Mouse (Mus musculus): ENCODE measurements around the gene Atp5g3. TPM values are rescaled to one million over a fixed set of nuclear protein-coding genes. Genes with fewer than 3 reads are reported as not detected.
A peak's percentile ranks its signal among the peaks of the same experiment; 100 is the strongest.

The Atp5g3 gene
- 1,071 and 1,119 TPM in 2 replicates for polyA plus RNA-seq (2015; fragmentation: Nextera tagmentation; extraction: Ambion mirVana)

DNA sequence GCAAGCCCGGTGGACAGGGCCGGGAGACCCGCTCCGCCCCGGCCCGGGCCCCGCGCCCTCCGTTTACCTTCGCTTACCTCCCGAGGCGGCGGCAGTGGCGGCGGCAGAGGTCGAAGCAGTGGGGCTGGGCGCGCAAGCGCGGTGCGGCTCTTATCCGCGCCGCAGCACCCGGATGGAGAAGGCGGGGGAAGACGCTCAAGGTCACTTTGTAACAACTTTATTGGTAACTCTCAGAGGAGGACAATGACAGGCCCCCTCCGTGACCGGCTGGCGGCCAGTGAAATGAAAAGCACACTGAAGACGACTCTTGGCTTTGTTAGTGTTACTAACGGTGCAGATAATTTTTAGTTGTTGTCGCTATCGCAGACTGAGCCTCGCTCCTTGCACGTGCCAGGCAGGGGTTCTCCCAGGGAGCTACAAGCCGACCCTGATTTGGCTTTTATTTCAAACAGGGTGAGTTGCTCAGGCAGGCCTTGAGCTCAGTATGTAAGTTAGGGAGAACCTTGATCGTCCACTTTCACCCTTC is at the start of gene Atp5g3:
Gene Atp5g3 (minus strand): TSS at position 152 of the 526 bp plus-strand sequence.
- Histone ChIP-seq H3K27ac (peak within 1 kb of the TSS; percentile 94), H3K4me2 (peak within 1 kb of the TSS; percentile 89), H3K36me3 (peaks cover 30% of the 10 kb centered on the region), H3K4me3 (peak within 1 kb of the TSS; percentile 99), H3K9ac (peak within 1 kb of the TSS; percentile 100), H3K27me3 (no peaks in the 10 kb centered on the region), H3K4me1 (replicated peaks) (peaks cover 18% of the 10 kb centered on the region), H3K9me3 (no peaks in the 10 kb centered on the region)
- ATAC-seq (ENCODE audit: low FRiP score): peak; percentile 93
- 1% methylated on average over 38 of the region's 38 CpGs for WGBS

- no peaks in the 10 kb centered on the region; the same call in 1 of the 2 replicates for H3K9me3 ChIP-seq
- H3K4me1 ChIP-seq (replicated peaks): no peaks in the 10 kb centered on the region
- no peaks in the 10 kb centered on the region for H3K36me3 ChIP-seq
- WGBS: 69% methylated on average over 6 of the region's 6 CpGs
- ATAC-seq (ENCODE audit: low FRiP score): no peak
- H3K27ac ChIP-seq: no peak overlapping the region
- no peak overlapping the region for H3K4me3 ChIP-seq
- H3K27me3 ChIP-seq: no peaks in the 10 kb centered on the region
- H3K9ac ChIP-seq: no peak overlapping the region
- H3K4me2 ChIP-seq: no peak overlapping the region
Measured at GRCm38 (mm10) chr2:73958342-73958741, 47.2 kb upstream of the Atp5g3 start.

DNA sequence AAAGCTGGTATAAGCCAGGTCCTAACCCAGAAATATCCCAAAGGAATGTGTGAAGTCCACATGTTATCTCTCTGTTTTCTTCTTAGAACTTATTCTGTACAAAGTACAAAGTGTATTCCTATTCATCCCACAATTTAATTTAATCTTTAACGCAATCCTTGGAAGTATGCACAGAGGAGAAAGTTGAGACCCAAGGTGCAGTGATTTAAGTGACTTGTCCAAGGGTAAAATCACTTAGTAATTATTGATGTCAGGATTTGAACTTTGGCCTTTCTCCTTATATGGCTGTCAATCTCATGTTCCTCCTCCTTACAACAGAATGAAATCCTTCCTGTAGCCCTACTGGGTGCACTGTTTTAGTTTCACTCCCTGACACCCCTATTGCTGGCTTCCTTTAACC is 42.5 kb upstream of the Atp5g3 start:
- Histone ChIP-seq H3K27me3 (no peaks in the 10 kb centered on the region), H3K4me2 (no peak overlapping the region), H3K9ac (no peak overlapping the region), H3K27ac (no peak overlapping the region), H3K9me3 (no peaks in the 10 kb centered on the region), H3K4me3 (no peak overlapping the region), H3K4me1 (replicated peaks) (peaks cover 4% of the 10 kb centered on the region), H3K36me3 (no peaks in the 10 kb centered on the region)
- 87% methylated on average over 1 of the region's 1 CpGs for WGBS
- ATAC-seq (ENCODE audit: low FRiP score): no peak

DNA sequence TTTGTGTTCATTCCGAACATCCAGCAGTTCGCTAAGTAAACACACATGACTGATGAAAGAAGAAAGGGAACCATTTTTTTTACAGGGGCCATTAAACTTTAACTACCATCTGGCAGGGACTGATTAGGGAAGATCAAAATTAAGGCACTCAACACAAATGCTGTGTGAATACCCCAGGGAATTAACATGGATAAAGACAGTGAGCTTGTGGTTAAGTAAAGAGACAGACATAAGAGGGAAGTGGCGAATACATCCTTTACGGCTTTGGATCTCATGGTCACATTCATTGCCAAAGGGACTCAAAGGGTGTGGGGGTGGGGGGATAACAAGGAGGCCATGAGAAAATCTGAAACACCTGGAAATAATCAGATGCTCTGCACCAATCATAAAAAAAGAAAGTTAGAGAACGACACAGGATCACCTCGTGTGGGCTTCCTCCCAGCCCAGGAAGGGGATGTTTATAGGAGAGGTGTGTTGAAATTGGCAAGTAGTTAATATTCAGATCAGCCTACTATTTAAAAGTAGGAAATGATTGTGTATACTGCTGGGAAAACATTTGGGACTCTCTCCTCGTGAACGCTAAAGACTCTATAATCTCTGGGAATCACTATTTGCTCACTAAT is 41.6 kb upstream of the Atp5g3 start:
- Histone ChIP-seq H3K27me3 (no peaks in the 10 kb centered on the region), H3K27ac (no peak overlapping the region), H3K4me3 (no peak overlapping the region), H3K9me3 (no peaks in the 10 kb centered on the region), H3K4me2 (no peak overlapping the region), H3K9ac (no peak overlapping the region), H3K4me1 (replicated peaks) (peaks cover 4% of the 10 kb centered on the region), H3K36me3 (no peaks in the 10 kb centered on the region)
- no peak for ATAC-seq (ENCODE audit: low FRiP score)
- 53% methylated on average over 8 of the region's 8 CpGs for WGBS

GRCm38 (mm10) chr2:73947360-73947759 is 36.2 kb upstream of the Atp5g3 start:
- WGBS: 94% methylated on average over 2 of the region's 2 CpGs
- H3K36me3 ChIP-seq: no peaks in the 10 kb centered on the region

DNA sequence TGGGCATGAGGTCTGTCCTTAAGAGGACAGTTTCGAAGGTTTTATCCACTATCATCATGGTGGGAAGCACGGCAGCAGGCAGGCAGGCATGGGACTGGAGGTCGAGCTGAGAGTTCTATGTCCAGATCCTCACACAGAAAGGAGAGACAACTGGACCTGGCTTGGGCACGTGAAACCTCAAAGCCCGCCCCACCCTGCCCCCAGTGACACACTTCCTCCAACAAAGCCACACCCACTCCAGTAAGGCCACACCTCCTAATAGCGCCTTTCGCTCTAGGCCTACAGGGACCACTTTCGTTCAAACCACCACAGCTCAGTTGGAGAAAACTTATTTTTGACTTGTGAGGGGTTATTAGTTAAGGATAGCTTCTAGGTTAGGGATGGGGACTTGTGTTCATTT is 32.6 kb upstream of the Atp5g3 start:
- ATAC-seq (ENCODE audit: low FRiP score): no peak
- H3K4me3 ChIP-seq: no peak overlapping the region
- H3K9me3 ChIP-seq: no peaks in the 10 kb centered on the region
- no peak overlapping the region for H3K27ac ChIP-seq
- H3K27me3 ChIP-seq: no peaks in the 10 kb centered on the region
- 90% methylated on average over 8 of the region's 8 CpGs for WGBS
- no peak overlapping the region for H3K9ac ChIP-seq
- no peaks in the 10 kb centered on the region for H3K36me3 ChIP-seq
- H3K4me1 ChIP-seq (replicated peaks): no peaks in the 10 kb centered on the region
- no peak overlapping the region for H3K4me2 ChIP-seq

More at GRCm38 (mm10) chr2:73947360-73947759, 36.2 kb upstream of the Atp5g3 start:
- H3K4me2 ChIP-seq: no peak overlapping the region
- no peak for ATAC-seq (ENCODE audit: low FRiP score)
- no peak overlapping the region for H3K9ac ChIP-seq
- no peaks in the 10 kb centered on the region for H3K4me1 ChIP-seq (replicated peaks)
- H3K4me3 ChIP-seq: no peak overlapping the region
- no peaks in the 10 kb centered on the region for H3K27me3 ChIP-seq
- no peak overlapping the region for H3K27ac ChIP-seq
- H3K9me3 ChIP-seq: no peaks in the 10 kb centered on the region

GRCm38 (mm10) chr2:73942844-73943243 is 31.7 kb upstream of the Atp5g3 start:
- no peak overlapping the region for H3K9ac ChIP-seq
- H3K27ac ChIP-seq: no peak overlapping the region
- H3K27me3 ChIP-seq: no peaks in the 10 kb centered on the region
- H3K4me1 ChIP-seq (replicated peaks): no peaks in the 10 kb centered on the region
- no peaks in the 10 kb centered on the region for H3K9me3 ChIP-seq
- no peak overlapping the region for H3K4me2 ChIP-seq
- 82% methylated on average over 3 of the region's 3 CpGs for WGBS
- no peak overlapping the region for H3K4me3 ChIP-seq
- no peak for ATAC-seq (ENCODE audit: low FRiP score)
- H3K36me3 ChIP-seq: no peaks in the 10 kb centered on the region

DNA sequence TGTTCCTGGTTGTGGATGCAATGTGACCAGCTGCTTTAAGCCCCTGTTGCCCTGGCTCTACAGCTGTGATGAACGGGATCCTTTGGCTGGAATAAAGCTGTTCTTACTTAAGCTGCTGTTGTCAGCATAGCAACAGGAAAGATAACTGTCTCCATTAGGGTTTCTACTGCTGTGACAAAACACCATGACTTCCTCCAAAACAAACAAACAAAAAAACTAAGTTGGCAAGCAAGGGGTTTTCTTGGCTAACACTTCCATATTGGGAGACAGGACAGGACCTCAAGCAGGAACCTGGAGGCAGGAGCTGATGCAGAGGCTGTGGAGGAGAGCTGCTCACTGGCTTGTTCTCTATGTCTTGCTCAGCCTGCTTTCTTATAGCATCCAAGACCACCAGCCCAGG is 30.2 kb upstream of the Atp5g3 start:
- H3K27ac ChIP-seq: no peak overlapping the region
- no peaks in the 10 kb centered on the region for H3K27me3 ChIP-seq
- no peak overlapping the region for H3K4me3 ChIP-seq
- H3K4me1 ChIP-seq (replicated peaks): no peaks in the 10 kb centered on the region
- H3K36me3 ChIP-seq: no peaks in the 10 kb centered on the region
- H3K9me3 ChIP-seq: no peaks in the 10 kb centered on the region; the same call in 1 of the 2 replicates
- ATAC-seq (ENCODE audit: low FRiP score): no peak
- WGBS: 64% methylated on average over 1 of the region's 1 CpGs
- H3K9ac ChIP-seq: no peak overlapping the region
- no peak overlapping the region for H3K4me2 ChIP-seq

- H3K9me3 ChIP-seq: no peaks in the 10 kb centered on the region; the same call in 1 of the 2 replicates
- H3K27ac ChIP-seq: no peak overlapping the region
- H3K27me3 ChIP-seq: no peaks in the 10 kb centered on the region
- no peak for ATAC-seq (ENCODE audit: low FRiP score)
- H3K36me3 ChIP-seq: no peaks in the 10 kb centered on the region
- no peak overlapping the region for H3K9ac ChIP-seq
- no peak overlapping the region for H3K4me3 ChIP-seq
- H3K4me1 ChIP-seq (replicated peaks): no peaks in the 10 kb centered on the region
- H3K4me2 ChIP-seq: no peak overlapping the region
- WGBS: 81% methylated on average over 7 of the region's 7 CpGs
Measured at GRCm38 (mm10) chr2:73940471-73940870, 29.3 kb upstream of the Atp5g3 start.

DNA sequence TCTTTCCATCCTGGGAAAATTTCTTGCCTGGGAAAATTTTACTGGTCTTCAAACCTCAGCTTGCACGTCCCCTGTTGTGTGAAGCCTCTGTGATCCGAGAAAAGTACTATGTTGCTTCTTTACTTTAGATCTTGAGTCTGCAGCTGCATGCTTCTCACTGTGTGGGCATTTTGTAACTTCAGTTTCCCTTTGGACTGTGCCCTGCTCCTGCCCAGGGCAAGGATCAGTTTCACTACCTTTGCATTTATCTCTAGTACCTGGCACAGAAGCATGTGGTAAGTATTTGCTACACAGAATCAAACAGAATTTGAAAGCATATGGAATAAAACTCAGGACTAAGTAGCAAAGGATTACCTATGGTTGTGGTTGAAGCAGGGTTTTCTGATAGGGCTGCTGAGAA is 27.8 kb upstream of the Atp5g3 start:
- H3K4me2 ChIP-seq: no peak overlapping the region
- 86% methylated on average over 2 of the region's 2 CpGs for WGBS
- no peaks in the 10 kb centered on the region for H3K4me1 ChIP-seq (replicated peaks)
- H3K27ac ChIP-seq: no peak overlapping the region
- H3K27me3 ChIP-seq: no peaks in the 10 kb centered on the region
- H3K9me3 ChIP-seq: no peaks in the 10 kb centered on the region; the same call in 1 of the 2 replicates
- ATAC-seq (ENCODE audit: low FRiP score): no peak
- no peaks in the 10 kb centered on the region for H3K36me3 ChIP-seq
- no peak overlapping the region for H3K9ac ChIP-seq
- no peak overlapping the region for H3K4me3 ChIP-seq

GRCm38 (mm10) chr2:73932676-73933313 is 21.7 kb upstream of the Atp5g3 start:
- Histone ChIP-seq H3K4me2 (no peak overlapping the region), H3K27me3 (no peaks in the 10 kb centered on the region), H3K4me1 (replicated peaks) (no peaks in the 10 kb centered on the region), H3K4me3 (no peak overlapping the region), H3K9ac (no peak overlapping the region), H3K27ac (no peak overlapping the region), H3K36me3 (no peaks in the 10 kb centered on the region), H3K9me3 (no peaks in the 10 kb centered on the region; the same call in 1 of the 2 replicates)
- 63% methylated on average over 8 of the region's 8 CpGs for WGBS
- no peak for ATAC-seq (ENCODE audit: low FRiP score)

DNA sequence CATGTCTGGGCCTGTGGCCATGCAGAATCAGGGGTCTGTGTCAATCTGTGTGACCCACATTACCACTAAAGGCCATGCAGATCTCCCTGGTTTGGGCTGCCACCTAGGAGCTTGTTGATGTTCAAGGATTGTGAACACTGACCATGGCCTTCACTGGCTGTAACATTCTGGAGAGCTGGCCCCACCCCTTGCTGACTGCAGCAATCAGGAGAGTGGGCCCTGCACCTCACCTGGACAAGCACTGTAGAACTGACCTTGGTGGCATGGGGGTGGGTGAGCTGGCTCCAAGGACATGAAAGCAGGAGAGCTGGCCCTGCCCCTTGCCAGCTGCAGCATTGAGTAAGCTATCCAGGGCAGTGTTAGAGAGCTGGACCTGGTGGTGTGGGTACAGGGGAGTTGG is 16.6 kb upstream of the Atp5g3 start:
- no peaks in the 10 kb centered on the region for H3K9me3 ChIP-seq
- H3K27me3 ChIP-seq: no peaks in the 10 kb centered on the region
- no peak overlapping the region for H3K4me2 ChIP-seq
- no peak overlapping the region for H3K4me3 ChIP-seq
- H3K27ac ChIP-seq: no peak overlapping the region
- no peaks in the 10 kb centered on the region for H3K4me1 ChIP-seq (replicated peaks)
- no peaks in the 10 kb centered on the region for H3K36me3 ChIP-seq
- H3K9ac ChIP-seq: no peak overlapping the region
- ATAC-seq (ENCODE audit: low FRiP score): no peak

DNA sequence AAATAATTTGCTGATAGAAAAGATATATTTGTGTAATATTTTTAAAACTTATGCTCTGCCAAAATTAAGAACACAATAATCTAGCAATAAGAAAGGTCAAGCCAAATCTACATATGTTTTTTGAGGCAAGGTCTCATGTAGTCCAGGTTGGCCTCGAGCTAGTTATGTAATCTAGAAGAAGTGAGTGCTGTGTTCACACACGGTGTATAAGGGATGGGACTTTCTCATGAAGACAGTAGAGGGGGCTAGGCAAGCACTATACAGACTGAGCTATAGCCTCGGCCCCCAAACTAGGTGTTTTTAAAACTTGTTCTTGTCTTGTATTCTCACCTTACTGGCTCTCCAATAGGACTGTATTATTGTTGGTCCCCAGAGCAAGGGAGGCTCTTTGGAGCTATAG is 14.4 kb upstream of the Atp5g3 start:
- Histone ChIP-seq H3K4me1 (replicated peaks) (no peaks in the 10 kb centered on the region), H3K36me3 (no peaks in the 10 kb centered on the region), H3K4me2 (no peak overlapping the region), H3K4me3 (no peak overlapping the region), H3K27me3 (no peaks in the 10 kb centered on the region), H3K9ac (no peak overlapping the region), H3K27ac (no peak overlapping the region), H3K9me3 (no peaks in the 10 kb centered on the region)
- no peak for ATAC-seq (ENCODE audit: low FRiP score)
- WGBS: 81% methylated on average over 3 of the region's 3 CpGs
